Mouse (Mus musculus) MEL (cell line): ENCODE results near the gene Triobp.

Source experiments
- CHD1 ChIP-seq: IDR thresholded peaks from 2 replicates; pipeline ENCODE4 v1.6.1; 2012; ENCODE audit warnings: low read depth, mild to moderate bottlenecking, inconsistent platforms, low read length, improper control_type of control experiment
- CHD2 ChIP-seq: IDR thresholded peaks from 2 replicates; pipeline ENCODE4 v1.6.1; 2011; ENCODE audit warnings: low read length, improper control_type of control experiment
- CTCF ChIP-seq, 3 experiments: IDR thresholded peaks in 2 of 3; conservative IDR thresholded peaks in 1 of 3; 2 replicates each; pipeline ENCODE4 v1.5.1; 2011 to 2012; ENCODE audit warnings: low read length in 3 of 3, low read depth in 2 of 3, mild to moderate bottlenecking in 2 of 3, improper control_type of control experiment in 1 of 3, inconsistent platforms in 1 of 3, mixed read lengths in 1 of 3, moderate library complexity in 1 of 3; ENCODE audit not compliant: control insufficient read depth in 1 of 3, insufficient read depth in 1 of 3, poor library complexity in 1 of 3, severe bottlenecking in 1 of 3
- EP300 ChIP-seq, 2 experiments: IDR thresholded peaks; 2 replicates each; pipeline ENCODE4 v1.6.1; 2011; ENCODE audit warnings: improper control_type of control experiment in 2 of 2, low read length in 2 of 2, low read depth in 1 of 2, mild to moderate bottlenecking in 1 of 2
- ETS1 ChIP-seq: IDR thresholded peaks from 2 replicates; pipeline ENCODE4 v1.6.1; 2012; ENCODE audit warnings: low read depth, mild to moderate bottlenecking, inconsistent platforms, low read length, improper control_type of control experiment, moderate library complexity
- GATA1 ChIP-seq: IDR thresholded peaks from 2 replicates; pipeline ENCODE4 v1.6.1; 2011; ENCODE audit warnings: low read depth, low read length, improper control_type of control experiment
- RCOR1 ChIP-seq: IDR thresholded peaks from 2 replicates; pipeline ENCODE4 v1.6.1; 2012; ENCODE audit warnings: low read depth, mild to moderate bottlenecking, inconsistent platforms, low read length, improper control_type of control experiment
- ZNF384 ChIP-seq: IDR thresholded peaks from 2 replicates; pipeline ENCODE4 v1.6.1; 2012; ENCODE audit warnings: low read depth, mild to moderate bottlenecking, inconsistent platforms, low read length, improper control_type of control experiment

GRCm38 (mm10) chr15:78927021-78927787, 20.3 kb upstream of the Triobp start:
- TF ChIP-seq CTCF (IDR thresholded peaks at IDR 0.05 in 2 of 3, conservative IDR thresholded peaks at IDR 0.05 in 1 of 3; ENCODE audit: control insufficient read depth in 1 of 3, insufficient read depth in 1 of 3, low read depth in 2 of 3, low read length in 3 of 3, poor library complexity in 1 of 3, severe bottlenecking in 1 of 3) (no peak), ZNF384 (no peak), CHD1 (peak; percentile 84; the same call in 1 of the 2 replicates), ETS1 (no peak), GATA1 (no peak), RCOR1 (no peak), EP300 (IDR thresholded peaks at IDR 0.05; ENCODE audit: low read depth in 1 of 2, low read length in 2 of 2) (no peak), CHD2 (no peak)
